Mouse (Mus musculus) G1E (cell line): Measurements from ENCODE around the gene Gm5901. TPM values are rescaled to one million over a fixed set of nuclear protein-coding genes. Genes with fewer than 3 reads are reported as not detected.

Experiments
- ATAC-seq: 2 replicates; pipeline ENCODE4 v1.8.0; 2016; ENCODE audit warnings: mild to moderate bottlenecking; ENCODE audit not compliant: insufficient number of reproducible peaks, poor library complexity, low FRiP score, severe bottlenecking; ENCODE audit errors: extremely low read depth
- DNase-seq: peaks from one replicate; pipeline ENCODE4 v3.0.0; 2012; ENCODE audit warnings: low spot score
- H3K27me3 ChIP-seq: 2 replicates; pipeline ENCODE4 v1.6.1; 2012; ENCODE audit warnings: mild to moderate bottlenecking, low read length, inconsistent platforms; ENCODE audit not compliant: insufficient read depth
- H3K36me3 ChIP-seq: replicated peaks from 2 replicates; pipeline ENCODE3; 2012; ENCODE audit warnings: mild to moderate bottlenecking, inconsistent platforms
- H3K4me1 ChIP-seq: 2 replicates; pipeline ENCODE4 v1.6.1; 2012; ENCODE audit warnings: low read depth, low read length, inconsistent platforms, mixed read lengths; ENCODE audit not compliant: insufficient read depth
- H3K4me3 ChIP-seq: 2 replicates; pipeline ENCODE4 v1.5.1; 2012; ENCODE audit warnings: low read depth, mild to moderate bottlenecking, inconsistent platforms, low read length, moderate library complexity, mixed read lengths
- H3K9me3 ChIP-seq: replicated peaks from 2 replicates; pipeline ENCODE4 v1.6.1; 2012; ENCODE audit warnings: inconsistent platforms
- CTCF ChIP-seq: IDR thresholded peaks from 2 replicates; pipeline ENCODE4 v1.5.1; 2012; ENCODE audit warnings: low read depth, low read length, inconsistent platforms, mixed read lengths
- GATA1 ChIP-seq: IDR thresholded peaks from 2 replicates; pipeline ENCODE4 v1.6.1; 2012; ENCODE audit warnings: borderline replicate concordance, low read length, inconsistent platforms, mixed read lengths
- GATA2 ChIP-seq: IDR thresholded peaks from 2 replicates; pipeline ENCODE4 v1.6.1; 2012; ENCODE audit warnings: low read depth, low read length, inconsistent platforms, borderline replicate concordance
- POLR2AphosphoS5 ChIP-seq: IDR thresholded peaks from 2 replicates; pipeline ENCODE4 v1.6.1; 2012; ENCODE audit warnings: low read depth, low read length, inconsistent platforms; ENCODE audit not compliant: insufficient replicate concordance
- TAL1 ChIP-seq: conservative IDR thresholded peaks from 2 replicates; pipeline ENCODE4 v1.6.1; 2012; ENCODE audit warnings: low read depth, low read length, inconsistent platforms, mixed read lengths
- polyA plus RNA-seq: library from polyadenylated mRNA; stranded (reverse); fragments of >175 nt; gene quantifications from 2 replicates; pipeline ENCODE4 v1.2.3, GENCODE M21; 2012
- total RNA-seq, 2 experiments: library from RNA; stranded (forward) in 1 of 2; stranded (reverse) in 1 of 2; fragments of 200-1000 nt in 1 of 2; fragments of >200 nt in 1 of 2; fragmentation: Nextera tagmentation in 1 of 2; gene quantifications; 2 replicates each; pipeline ENCODE4 v1.2.3; 2014 to 2017

Gene Gm5901
- total and polyA plus RNA-seq, 3 experiments = 0.16 TPM; not detected in 2

GRCm38 (mm10) chr7:105361713-105362112, 13.1 kb upstream of the Gm5901 start:
- Histone ChIP-seq H3K27me3 (no peaks in the 10 kb centered on the region), H3K9me3 (no peaks in the 10 kb centered on the region), H3K36me3 (no peaks in the 10 kb centered on the region), H3K4me3 (no peak overlapping the region), H3K4me1 (no peaks in the 10 kb centered on the region)
- TF ChIP-seq POLR2AphosphoS5 (no peak), TAL1 (no peak), GATA2 (no peak)
- ATAC-seq (no peak), DNase-seq (no peak)

- no peak for TF ChIP-seq CTCF
- no peak for DNase-seq
- Histone ChIP-seq H3K4me1 (no peaks in the 10 kb centered on the region), H3K36me3 (peaks cover 5% of the 10 kb centered on the region), H3K4me3 (no peak overlapping the region), H3K9me3 (no peaks in the 10 kb centered on the region), H3K27me3 (no peaks in the 10 kb centered on the region)
- ATAC-seq = no peak
Measured at GRCm38 (mm10) chr7:105367268-105367667, 7.6 kb upstream of the Gm5901 start.

DNA sequence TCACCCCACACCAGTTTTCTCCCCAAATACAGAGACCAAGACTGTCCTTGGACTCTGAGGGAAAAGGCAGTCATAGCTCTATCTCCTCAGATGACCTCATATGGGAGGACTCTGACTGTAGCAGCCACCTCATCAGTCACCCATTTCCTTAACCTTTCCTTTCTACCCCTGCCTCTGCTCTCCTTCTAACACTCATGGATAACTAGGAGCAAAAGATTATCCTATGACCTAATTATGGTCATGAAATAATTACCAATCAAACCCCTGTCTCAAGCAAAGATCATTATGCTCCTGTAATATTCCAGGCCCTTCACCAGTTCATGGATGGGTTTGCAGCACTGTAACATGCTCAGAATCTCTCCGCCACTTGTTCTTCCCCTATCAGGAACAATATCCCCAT, 6.9 kb upstream of the Gm5901 start, which contains the start of gene Olfr692:
Olfr692 (plus strand) TSS at position 301 of the 400 bp plus-strand sequence.
- Histone ChIP-seq H3K4me3 (no peak within 1 kb of the TSS), H3K9me3 (no peaks in the 10 kb centered on the region), H3K36me3 (peaks cover 8% of the 10 kb centered on the region), H3K4me1 (no peaks in the 10 kb centered on the region), H3K27me3 (no peaks in the 10 kb centered on the region)
- DNase-seq (no peak), ATAC-seq (no peak)
- TF ChIP-seq POLR2AphosphoS5 (no peak), GATA2 (no peak), TAL1 (no peak)

GRCm38 (mm10) chr7:105368521-105368920, 6.3 kb upstream of the Gm5901 start:
- Histone ChIP-seq H3K4me3 (no peak overlapping the region), H3K4me1 (no peaks in the 10 kb centered on the region), H3K9me3 (no peaks in the 10 kb centered on the region), H3K36me3 (peaks cover 12% of the 10 kb centered on the region), H3K27me3 (no peaks in the 10 kb centered on the region)
- TF ChIP-seq TAL1 (no peak), POLR2AphosphoS5 (no peak)
- DNase-seq = no peak
- no peak for ATAC-seq

DNA sequence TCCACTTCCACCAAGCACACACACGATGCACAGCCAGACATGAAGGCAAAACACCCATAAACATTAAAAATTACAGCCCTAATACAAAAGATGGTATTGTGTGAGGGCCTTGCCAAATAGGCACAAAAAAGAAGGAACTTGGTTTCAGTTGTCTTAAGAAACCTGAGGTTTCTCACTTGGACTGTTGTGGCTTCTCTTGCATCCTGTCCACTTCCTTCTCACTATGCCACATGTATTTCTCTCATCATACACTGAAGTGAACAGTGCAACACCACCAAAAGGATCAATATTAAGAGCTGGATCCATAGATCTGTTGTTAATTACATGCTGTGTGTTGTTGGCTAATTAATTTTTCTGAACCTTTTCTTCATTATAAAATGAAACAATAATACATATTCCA, 1.9 kb upstream of the Gm5901 start:
- TF ChIP-seq POLR2AphosphoS5 (no peak), GATA2 (no peak), TAL1 (no peak)
- no peaks in the 10 kb centered on the region for H3K9me3 ChIP-seq
- H3K4me3 ChIP-seq = no peak overlapping the region
- H3K4me1 ChIP-seq = no peaks in the 10 kb centered on the region
- H3K27me3 ChIP-seq = no peaks in the 10 kb centered on the region
- DNase-seq (no peak), ATAC-seq (no peak; the same call in 1 of the 2 replicates)
- H3K36me3 ChIP-seq = peaks cover 45% of the 10 kb centered on the region

DNA sequence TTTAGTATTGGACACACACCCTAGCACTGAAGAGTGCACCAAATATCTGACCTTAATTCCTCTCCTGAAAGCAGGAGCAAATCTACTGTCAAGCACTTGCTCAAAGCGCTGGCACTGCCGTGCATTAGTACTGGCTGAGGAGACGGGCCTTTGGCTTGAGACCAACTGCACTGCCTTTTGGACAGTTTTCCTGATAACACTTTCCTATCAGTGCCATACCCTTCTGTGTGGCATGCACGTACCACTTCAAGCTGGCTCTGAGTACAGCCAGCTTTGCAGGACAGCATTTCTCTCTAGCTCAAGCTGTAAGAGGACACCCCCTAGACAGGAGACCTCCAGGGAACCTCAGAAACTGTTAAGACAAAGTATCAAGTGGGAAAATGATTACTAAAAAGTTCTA, 1.3 kb upstream of the Gm5901 start:
- TF ChIP-seq CTCF = no peak
- TF ChIP-seq POLR2AphosphoS5 = no peak
- TF ChIP-seq TAL1 = no peak
- TF ChIP-seq GATA1 = no peak
- TF ChIP-seq GATA2 = no peak
- H3K4me1 ChIP-seq = no peaks in the 10 kb centered on the region
- no peaks in the 10 kb centered on the region for H3K27me3 ChIP-seq
- no peak overlapping the region for H3K4me3 ChIP-seq
- H3K9me3 ChIP-seq = no peaks in the 10 kb centered on the region
- H3K36me3 ChIP-seq = peaks cover 51% of the 10 kb centered on the region
- ATAC-seq (no peak), DNase-seq (no peak)

GRCm38 (mm10) chr7:105373976-105374375, 862 bp upstream of the Gm5901 start:
- H3K4me3 ChIP-seq = no peak overlapping the region
- no peak for DNase-seq
- H3K9me3 ChIP-seq = no peaks in the 10 kb centered on the region
- no peaks in the 10 kb centered on the region for H3K27me3 ChIP-seq
- no peak for TF ChIP-seq GATA1
- TF ChIP-seq TAL1 = no peak
- TF ChIP-seq CTCF = no peak
- no peak for TF ChIP-seq POLR2AphosphoS5
- no peak for TF ChIP-seq GATA2
- no peaks in the 10 kb centered on the region for H3K4me1 ChIP-seq
- ATAC-seq = no peak
- peaks cover 55% of the 10 kb centered on the region for H3K36me3 ChIP-seq
